8 mouse cellular contexts compared by ENCODE assay signal in the genomic region with DNA sequence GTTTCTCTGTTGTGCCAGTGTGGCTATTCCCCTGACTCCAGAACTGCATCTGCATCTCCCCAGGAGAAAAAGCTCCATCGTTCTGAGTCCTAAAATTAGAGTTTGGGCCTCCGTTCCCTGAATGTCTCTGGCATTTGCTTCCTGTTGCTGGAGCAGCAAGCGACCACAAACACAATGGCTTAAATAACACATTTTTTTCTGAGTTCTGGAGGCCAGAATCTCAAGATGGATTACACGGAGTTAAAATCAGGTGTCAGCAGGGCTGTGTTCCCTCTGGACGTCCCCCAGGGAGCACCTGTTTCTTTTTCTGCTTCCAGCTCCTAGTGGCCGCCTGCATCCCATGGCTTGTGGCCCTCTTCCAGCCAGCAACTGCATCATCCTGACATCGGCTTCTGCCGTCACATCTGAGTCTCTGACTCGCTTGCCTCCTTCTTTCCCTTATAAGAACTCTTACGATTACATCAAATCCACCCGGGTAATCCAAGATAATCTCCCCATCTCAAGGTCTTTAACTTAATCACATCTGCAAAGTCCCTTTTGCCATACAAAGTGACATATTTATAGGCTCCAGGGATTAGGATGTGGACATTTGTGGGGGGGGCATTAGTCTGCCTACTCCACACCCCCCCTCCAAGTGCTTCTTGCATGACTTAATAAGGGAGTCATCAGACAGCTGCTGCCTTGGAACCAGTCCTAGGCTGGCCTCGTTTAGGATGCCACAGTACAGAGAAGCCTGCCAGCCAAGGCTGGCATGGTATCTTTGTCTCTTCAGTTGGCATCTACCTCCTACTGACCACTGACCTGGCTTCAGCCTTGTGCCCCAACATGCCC. TPM values are rescaled to one million over a fixed set of nuclear protein-coding genes. Genes with fewer than 3 reads are reported as not detected.
DNase-seq lines count a peak whose midpoint lies in the region.
"Had no signal": no experiment of that assay in that cellular context is flagged by ENCODE, and none has a peak within 500 bp of the region (broad histone marks: within the 10 kb centered on the region; RNA-seq: fewer than 3 reads in every experiment).

No protein-coding gene starts in this region.

- peak; percentile 46 to 70 for DNase-seq in layer of hippocampus, adult 18-20 months (ENCODE audit: low spot score in 2 of 2)
- no peak for DNase-seq in layer of hippocampus, postnatal 25 days (ENCODE audit: extremely low spot score in 1 of 2, low spot score in 1 of 2)
- DNase-seq in cerebellum, adult 11-12 months, result peak; percentile 95
- DNase-seq in gastrocnemius, postnatal 10 days, result peak; percentile 79
- peak; percentile 57 for DNase-seq in retina, adult 2 months (ENCODE audit: low read depth, low spot score)
- no peak for DNase-seq in frontal cortex, postnatal 10 days (ENCODE audit: low spot score in 2 of 2)
- DNase-seq in ovary, postnatal 14 days (ENCODE audit: low spot score), result no peak
- DNase-seq: liver had no signal

RNA-seq across cellular contexts. Expression of gene Enho, which starts 21.0 kb away (rescaled TPM):
- 10 to 100 TPM; 61.9 to 65.0 TPM for total RNA-seq in layer of hippocampus, adult 18-20 months (2021)
- 10 to 100 TPM; 62.1 to 66.9 TPM for total RNA-seq in layer of hippocampus, postnatal 25 days (2021)
- total RNA-seq in gastrocnemius, postnatal 10 days (2021), result 10 to 100 TPM; 12.9 to 14.5 TPM

RNA-seq across cellular contexts. Expression of gene Dnaic1, which starts 49.6 kb away (rescaled TPM):
- 1 to 10 TPM; 7.8 to 9.0 TPM for total RNA-seq in layer of hippocampus, adult 18-20 months (2021)
- 10 to 100 TPM in 1 of 2 experiments, 1 to 10 TPM in 1; 7.1 to 11.2 TPM for total RNA-seq in layer of hippocampus, postnatal 25 days (2021)
- total RNA-seq in gastrocnemius, postnatal 10 days (2021), result under 1 TPM; 0.56 to 0.63 TPM

RNA-seq across cellular contexts. Expression of gene Fam219a, which starts 49.8 kb away (rescaled TPM):
- 100 to 1,000 TPM; 159 to 163 TPM for total RNA-seq in layer of hippocampus, adult 18-20 months (2021)
- 100 to 1,000 TPM; 159 to 165 TPM for total RNA-seq in layer of hippocampus, postnatal 25 days (2021)
- 10 to 100 TPM; 19.2 to 20.4 TPM for total RNA-seq in gastrocnemius, postnatal 10 days (2021)

Comparison
In these comparisons a context has a peak if more than half of its experiments do, and no peak if none do; other contexts are left out.
1. DNase-seq: peak in layer of hippocampus, adult 18-20 months (2 of 2), cerebellum, adult 11-12 months (single experiment), gastrocnemius, postnatal 10 days (single experiment) and retina, adult 2 months (single experiment); none in layer of hippocampus, postnatal 25 days (0 of 2), frontal cortex, postnatal 10 days (0 of 2) and ovary, postnatal 14 days (single experiment).
2. RNA of gene Enho, which starts 21.0 kb away (total RNA-seq): 62.1 to 66.9 TPM in layer of hippocampus, postnatal 25 days and 61.9 to 65.0 TPM in layer of hippocampus, adult 18-20 months; 12.9 to 14.5 TPM in gastrocnemius, postnatal 10 days; every median in the first group is over 4 times any median in the second.
3. RNA of gene Dnaic1, which starts 49.6 kb away (total RNA-seq): 7.1 to 11.2 TPM in layer of hippocampus, postnatal 25 days and 7.8 to 9.0 TPM in layer of hippocampus, adult 18-20 months; 0.56 to 0.63 TPM in gastrocnemius, postnatal 10 days; every median in the first group is over 4 times any median in the second.
4. RNA of gene Fam219a, which starts 49.8 kb away (total RNA-seq): 159 to 165 TPM in layer of hippocampus, postnatal 25 days and 159 to 163 TPM in layer of hippocampus, adult 18-20 months; 19.2 to 20.4 TPM in gastrocnemius, postnatal 10 days; every median in the first group is over 4 times any median in the second.